Mouse (Mus musculus) liver, postnatal 0 days (tissue): ENCODE results near the gene Pah. TPM values are rescaled to one million over a fixed set of nuclear protein-coding genes. Genes with fewer than 3 reads are reported as not detected.

Source experiments
- ATAC-seq: fragments of 200-750 bp; cut with Nextera tagmentation; 2 replicates; pipeline ENCODE4 v1.8.0; 2017; ENCODE audit warnings: mild to moderate bottlenecking, moderate library complexity
- DNase-seq: peaks from one replicate; pipeline ENCODE4 v3.0.0-alpha.2; 2016
- H3K27ac ChIP-seq: fragments of 300-500 bp; sonication (generic); 2 replicates; pipeline ENCODE4 v1.5.1; 2014; ENCODE audit warnings: antibody characterized with exemption, moderate library complexity, mild to moderate bottlenecking, low read depth
- H3K27me3 ChIP-seq: fragments of 300-500 bp; sonication (generic); 2 replicates; pipeline ENCODE4 v1.6.1; 2014; ENCODE audit warnings: low read length, control low read depth, mixed read lengths; ENCODE audit not compliant: insufficient read depth
- H3K36me3 ChIP-seq: fragments of 300-500 bp; sonication (generic); replicated peaks from 2 replicates; pipeline ENCODE4 v1.6.1; 2014; ENCODE audit warnings: mild to moderate bottlenecking, control low read depth, low read length, moderate library complexity, mixed read lengths; ENCODE audit not compliant: insufficient read depth
- H3K4me1 ChIP-seq: fragments of 300-500 bp; sonication (generic); 2 replicates; pipeline ENCODE4 v1.6.1; 2014; ENCODE audit warnings: antibody characterized with exemption, mild to moderate bottlenecking, control low read depth; ENCODE audit not compliant: insufficient read depth
- H3K4me2 ChIP-seq: fragments of 300-500 bp; sonication (generic); 2 replicates; pipeline ENCODE4 v1.6.1; 2014; ENCODE audit warnings: low read depth, mild to moderate bottlenecking, low read length, moderate library complexity, mixed read lengths
- H3K4me3 ChIP-seq: fragments of 300-500 bp; sonication (generic); 2 replicates; pipeline ENCODE4 v1.5.1; 2014; ENCODE audit warnings: low read depth, low read length
- H3K9ac ChIP-seq: fragments of 300-500 bp; sonication (generic); replicated peaks from 2 replicates; pipeline ENCODE4 v1.6.1; 2014; ENCODE audit warnings: mild to moderate bottlenecking, moderate library complexity
- H3K9me3 ChIP-seq: fragments of 300-500 bp; sonication (generic); 2 replicates; pipeline ENCODE4 v1.6.1; 2016; ENCODE audit warnings: mild to moderate bottlenecking, control low read depth, low read length, mixed read lengths
- CTCF ChIP-seq: sonication (generic); IDR thresholded peaks from 2 replicates; pipeline ENCODE4 v1.5.1; 2016; ENCODE audit warnings: antibody characterized with exemption, low read depth
- EP300 ChIP-seq: IDR thresholded peaks from 2 replicates; pipeline ENCODE4 v1.6.1; 2016; ENCODE audit warnings: antibody characterized with exemption, low read depth, mild to moderate bottlenecking
- WGBS: fragments of 180-500 bp; shearing (Covaris S2); extraction: QIAGEN DNeasy Blood & Tissue Kit; methylation state at CpG from one replicate; pipeline ENCODE4 v1.1.7; 2014; ENCODE audit not compliant: insufficient replicate concordance; 5-methylcytosine and 5-hydroxymethylcytosine counted together
- polyA plus RNA-seq: library from polyadenylated mRNA; unstranded; fragments of >200 nt; fragmentation: Nextera tagmentation; extraction: Ambion mirVana; gene quantifications from 2 replicates; pipeline ENCODE4 v1.2.1, GENCODE M21; 2015

Gene Pah
- polyA plus RNA-seq, 1 experiment from 2014 or later = 146 TPM

DNA sequence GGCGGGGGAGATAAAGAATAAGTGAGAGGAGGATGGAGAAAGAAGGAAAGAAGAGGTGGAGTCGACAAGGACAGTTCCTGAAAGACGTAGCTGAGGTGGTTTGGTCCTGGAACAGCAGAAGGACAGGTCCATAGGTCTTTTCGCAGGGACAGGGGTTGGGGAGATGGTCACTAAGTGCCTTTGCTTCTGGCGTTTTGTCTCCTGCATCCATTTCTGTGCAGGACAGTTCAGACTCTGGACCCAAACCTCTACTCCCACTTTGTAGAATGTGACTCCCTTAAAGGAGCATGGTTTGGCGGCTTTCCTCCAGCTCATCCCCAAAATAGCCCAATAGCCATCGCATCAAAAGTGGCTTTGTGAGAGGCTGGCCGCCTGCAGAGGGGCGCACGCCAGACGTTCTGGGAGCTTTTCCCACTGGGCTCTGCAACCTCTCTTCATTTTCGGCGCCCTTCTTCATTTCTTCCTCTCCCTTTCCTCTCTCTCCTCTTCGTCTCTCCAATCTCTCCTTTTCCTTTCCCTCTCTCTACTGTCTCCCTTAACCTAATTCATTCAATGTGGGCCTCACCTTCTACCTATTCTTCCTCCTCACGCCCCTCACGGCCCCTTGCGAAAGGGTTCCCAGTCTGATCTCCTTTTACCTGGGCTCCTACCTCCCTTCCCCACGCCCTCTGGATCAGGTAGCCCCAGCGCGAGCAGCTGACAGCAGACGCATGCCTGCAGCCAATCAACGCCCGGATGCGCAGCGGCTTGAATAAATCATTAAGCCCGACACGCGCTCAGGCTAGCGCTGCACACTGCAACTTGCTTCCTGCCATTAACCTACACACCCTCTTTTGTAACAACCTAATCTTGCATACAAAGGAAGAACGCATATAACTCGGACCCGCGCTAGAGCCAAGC, 35.6 kb upstream of the Pah start:
- ATAC-seq = peak; percentile 71
- no peaks in the 10 kb centered on the region for H3K36me3 ChIP-seq
- TF ChIP-seq CTCF (no peak), EP300 (no peak)
- H3K9ac ChIP-seq = no peak overlapping the region
- 2% methylated on average over 33 of the region's 33 CpGs for WGBS
- DNase-seq = peak; percentile 39
- peaks cover 63% of the 10 kb centered on the region for H3K27me3 ChIP-seq
- H3K4me2 ChIP-seq = no peak overlapping the region
- H3K4me1 ChIP-seq = no peaks in the 10 kb centered on the region
- 0 out of 2 replicates have a peak overlapping the region, but pooled peaks have one; percentile 1 for H3K4me3 ChIP-seq
- no peaks in the 10 kb centered on the region for H3K9me3 ChIP-seq
- no peak overlapping the region for H3K27ac ChIP-seq

DNA sequence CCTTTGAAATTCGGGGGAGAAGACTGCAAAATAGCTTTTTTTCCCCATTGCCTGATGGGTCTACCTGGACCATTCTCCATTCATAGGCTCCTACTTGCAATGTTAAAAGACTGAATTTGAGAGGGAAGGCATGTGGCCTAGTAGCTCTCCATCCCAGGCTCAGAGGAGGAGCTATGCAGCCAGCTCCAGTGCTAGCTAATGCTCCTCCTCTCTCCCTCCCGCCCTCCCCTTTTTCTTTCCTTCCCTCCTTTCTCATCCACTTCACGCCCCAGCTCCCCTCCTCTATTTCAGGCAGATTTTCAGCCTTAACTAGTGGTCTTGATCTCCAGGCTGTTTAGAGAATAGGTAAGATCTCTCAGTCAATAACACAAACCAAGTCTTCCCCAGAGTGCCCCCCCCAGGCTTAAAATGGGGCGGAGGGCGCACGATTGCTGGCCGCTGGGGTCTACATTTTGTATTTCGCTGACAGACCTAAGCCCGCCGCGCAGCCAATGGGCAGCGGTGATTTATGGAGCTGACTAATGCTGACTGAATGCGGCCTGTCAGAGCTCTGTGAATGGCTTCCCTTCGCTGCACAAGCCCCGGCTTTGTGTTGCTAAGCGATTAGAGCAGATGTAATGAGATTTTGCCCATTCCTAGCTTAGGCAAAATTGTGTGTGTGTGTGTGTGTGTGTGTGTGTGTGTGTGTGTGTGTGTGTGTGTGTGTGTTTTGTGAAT, 33.0 kb upstream of the Pah start:
- Histone ChIP-seq H3K4me3 (no peak overlapping the region), H3K36me3 (no peaks in the 10 kb centered on the region), H3K27me3 (peaks cover 88% of the 10 kb centered on the region), H3K4me2 (no peak overlapping the region), H3K9me3 (no peaks in the 10 kb centered on the region), H3K9ac (no peak overlapping the region), H3K27ac (no peak overlapping the region), H3K4me1 (peaks cover 3% of the 10 kb centered on the region; the same call in 1 of the 2 replicates)
- 2% methylated on average over 15 of the region's 16 CpGs for WGBS
- ATAC-seq = no peak
- DNase-seq = no peak
- TF ChIP-seq CTCF = no peak
- TF ChIP-seq EP300 = no peak

DNA sequence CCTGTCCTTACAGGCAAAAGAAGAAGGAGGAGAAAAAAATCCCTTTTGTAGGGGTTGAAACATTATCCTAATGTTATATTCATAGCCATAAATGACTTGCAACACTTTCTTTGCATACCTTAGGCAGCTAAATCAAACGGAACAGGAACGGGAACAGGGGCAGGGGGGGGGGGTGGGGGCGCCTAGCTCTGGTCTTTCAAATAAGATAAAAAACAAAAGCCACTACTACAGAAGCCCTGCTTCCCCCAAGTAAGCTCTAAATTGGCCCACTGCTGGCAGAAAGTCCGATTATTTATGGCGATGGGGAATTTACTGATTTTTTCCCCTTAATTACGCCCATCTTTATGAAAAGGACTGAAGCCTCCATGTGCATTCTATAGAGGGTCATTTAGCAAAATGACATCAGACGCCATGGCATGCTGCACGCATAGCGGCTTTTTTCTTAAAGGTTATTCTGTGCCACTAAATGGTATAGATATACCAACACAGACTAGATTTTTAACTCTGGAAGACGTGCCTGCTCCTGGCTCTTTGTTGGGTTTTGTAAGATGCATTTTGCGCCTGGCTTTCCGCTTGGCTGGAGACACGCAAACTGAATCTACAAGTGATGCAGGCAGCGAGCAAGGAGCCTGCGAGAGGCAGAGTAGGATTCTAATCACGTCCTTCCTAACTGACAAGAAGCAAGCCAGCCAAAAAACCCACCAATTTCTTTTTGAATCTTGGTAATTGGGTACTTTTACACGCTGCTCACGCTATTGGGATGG, 32.2 kb upstream of the Pah start:
- no peak for TF ChIP-seq CTCF
- TF ChIP-seq EP300 = no peak
- Histone ChIP-seq H3K4me3 (no peak overlapping the region), H3K27ac (no peak overlapping the region), H3K27me3 (peaks cover 94% of the 10 kb centered on the region), H3K36me3 (no peaks in the 10 kb centered on the region), H3K9ac (no peak overlapping the region), H3K9me3 (no peaks in the 10 kb centered on the region), H3K4me2 (no peak overlapping the region), H3K4me1 (peaks cover 3% of the 10 kb centered on the region; the same call in 1 of the 2 replicates)
- ATAC-seq (no peak), DNase-seq (no peak)
- WGBS = 5% methylated on average over 17 of the region's 18 CpGs

DNA sequence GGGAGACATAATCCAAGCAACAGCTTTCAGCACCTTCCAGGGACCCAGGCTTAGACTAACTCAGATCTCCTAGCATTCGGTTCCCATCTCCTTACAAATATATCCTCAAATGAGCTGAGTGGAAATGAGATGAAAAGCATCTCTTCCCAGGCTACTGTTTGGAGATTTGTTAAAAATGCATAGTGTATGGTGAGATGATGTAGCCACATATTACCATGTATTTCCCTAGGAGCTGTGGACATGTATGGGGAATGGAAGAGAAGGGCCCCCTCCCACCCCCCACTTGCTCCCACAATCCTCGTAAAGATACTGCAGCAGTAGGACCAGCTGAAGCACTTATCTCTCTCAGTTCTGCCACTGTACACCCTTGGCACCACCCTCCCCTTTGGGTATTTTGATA, 31.3 kb upstream of the Pah start:
- peaks cover 3% of the 10 kb centered on the region; the same call in 1 of the 2 replicates for H3K4me1 ChIP-seq
- H3K27me3 ChIP-seq = peaks cover 93% of the 10 kb centered on the region
- DNase-seq = no peak
- H3K36me3 ChIP-seq = no peaks in the 10 kb centered on the region
- 13% methylated on average over 2 of the region's 2 CpGs for WGBS
- no peak for ATAC-seq
- TF ChIP-seq EP300 = no peak
- no peak for TF ChIP-seq CTCF
- H3K9me3 ChIP-seq = no peaks in the 10 kb centered on the region
- H3K4me3 ChIP-seq = no peak overlapping the region
- H3K27ac ChIP-seq = no peak overlapping the region
- no peak overlapping the region for H3K9ac ChIP-seq
- no peak overlapping the region for H3K4me2 ChIP-seq

DNA sequence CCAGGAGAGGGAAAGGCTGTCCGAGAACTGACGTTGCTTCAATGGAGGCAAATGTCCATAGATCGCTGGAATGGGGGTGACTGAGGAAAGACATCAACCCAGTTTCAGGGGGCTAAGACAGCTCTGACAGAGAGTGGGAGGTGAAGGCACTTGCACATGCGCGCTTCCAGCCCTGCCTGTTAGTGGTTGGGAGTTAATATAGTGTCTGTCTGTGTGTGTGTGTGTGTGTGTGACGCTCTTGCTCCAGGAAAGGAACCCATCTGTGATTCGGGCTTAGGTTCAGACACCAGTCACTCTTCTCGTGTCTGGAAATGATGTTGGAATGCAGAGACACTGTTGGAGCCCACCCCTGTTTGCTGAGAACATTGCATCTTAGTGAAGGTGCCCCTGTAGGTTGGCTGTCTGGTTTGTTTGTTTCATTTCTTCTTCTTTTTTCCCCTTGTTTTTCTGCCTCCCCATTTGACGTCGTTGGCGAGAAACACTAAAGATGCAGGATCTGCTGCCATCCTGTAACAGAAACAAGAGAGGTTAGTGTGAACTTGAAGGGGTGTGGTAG, 30.0 kb upstream of the Pah start:
- Histone ChIP-seq H3K27ac (no peak overlapping the region), H3K36me3 (no peaks in the 10 kb centered on the region), H3K4me3 (no peak overlapping the region), H3K4me2 (no peak overlapping the region), H3K9me3 (no peaks in the 10 kb centered on the region), H3K4me1 (peaks cover 3% of the 10 kb centered on the region; the same call in 1 of the 2 replicates), H3K9ac (no peak overlapping the region), H3K27me3 (peaks cover 89% of the 10 kb centered on the region)
- WGBS = 6% methylated on average over 11 of the region's 11 CpGs
- no peak for TF ChIP-seq EP300
- TF ChIP-seq CTCF = no peak
- DNase-seq (no peak), ATAC-seq (no peak)
